Comparison of ENCODE assay signal across 34 mouse cellular contexts in genomic region chr4:141463472-141463871, GRCm38 (mm10). TPM values are rescaled to one million over a fixed set of nuclear protein-coding genes. Genes with fewer than 3 reads are reported as not detected.
DNase-seq lines count a peak whose midpoint lies in the region; ATAC-seq and TF ChIP-seq lines count a peak whose summit lies in the region.
"Had no signal": no experiment of that assay in that cellular context is flagged by ENCODE, and none has a peak within 500 bp of the region (broad histone marks: within the 10 kb centered on the region; RNA-seq: fewer than 3 reads in every experiment).

No protein-coding gene starts in this region.

- no peaks in the 10 kb centered on the region for H3K27me3 ChIP-seq in kidney, embryonic 15.5 days
- H3K27me3 ChIP-seq in liver, adult 2 months (ENCODE audit: control insufficient read depth, insufficient read depth, low read length), result no peaks in the 10 kb centered on the region
- no peaks in the 10 kb centered on the region for H3K27me3 ChIP-seq in liver, embryonic 11.5 days (replicated peaks; ENCODE audit: control insufficient read depth, insufficient read depth, low read length)
- no peaks in the 10 kb centered on the region for H3K27me3 ChIP-seq in intestine, postnatal 0 days (replicated peaks; ENCODE audit: control insufficient read depth, insufficient read depth, low read length)
- H3K27me3 ChIP-seq: embryonic facial prominence, embryonic 15.5 days; forebrain, embryonic 13.5 days; heart, embryonic 12.5 days; limb, embryonic 15.5 days; midbrain, embryonic 12.5 days; Patski had no signal

- no peaks in the 10 kb centered on the region for H3K9me3 ChIP-seq in kidney, embryonic 15.5 days (replicated peaks)
- no peaks in the 10 kb centered on the region for H3K9me3 ChIP-seq in liver, embryonic 11.5 days (ENCODE audit: control insufficient read depth, low read length)
- no peaks in the 10 kb centered on the region for H3K9me3 ChIP-seq in intestine, postnatal 0 days (ENCODE audit: control insufficient read depth)
- H3K9me3 ChIP-seq: embryonic facial prominence, embryonic 10.5 days; embryonic facial prominence, embryonic 15.5 days; forebrain, embryonic 13.5 days; heart, embryonic 12.5 days; limb, embryonic 10.5 days; limb, embryonic 15.5 days; midbrain, embryonic 12.5 days had no signal

- H3K9ac ChIP-seq in kidney, embryonic 15.5 days, result no peak overlapping the region
- no peak overlapping the region for H3K9ac ChIP-seq in liver, adult 2 months (ENCODE audit: low read depth, low read length)
- no peak overlapping the region for H3K9ac ChIP-seq in liver, embryonic 11.5 days (ENCODE audit: low read depth, low read length)
- H3K9ac ChIP-seq in intestine, postnatal 0 days (ENCODE audit: low read depth, low read length), result no peak overlapping the region
- H3K9ac ChIP-seq: embryonic facial prominence, embryonic 15.5 days; forebrain, embryonic 13.5 days; heart, embryonic 12.5 days; hindbrain, embryonic 14.5 days; limb, embryonic 15.5 days; midbrain, embryonic 12.5 days had no signal

- H3K4me3 ChIP-seq in kidney, embryonic 15.5 days (replicated peaks), result no peak overlapping the region
- H3K4me3 ChIP-seq in liver, adult 2 months (ENCODE audit: insufficient read depth, low read depth, low read length), result no peak overlapping the region
- no peak overlapping the region for H3K4me3 ChIP-seq in liver, embryonic 11.5 days (ENCODE audit: low read depth, low read length)
- no peak overlapping the region for H3K4me3 ChIP-seq in intestine, postnatal 0 days (ENCODE audit: low read depth, low read length)
- H3K4me3 ChIP-seq: embryonic facial prominence, embryonic 10.5 days; embryonic facial prominence, embryonic 15.5 days; forebrain, embryonic 13.5 days; heart, adult 2 months; heart, embryonic 12.5 days; limb, embryonic 10.5 days; limb, embryonic 15.5 days; midbrain, embryonic 12.5 days had no signal

- no peak for ATAC-seq in kidney, embryonic 15.5 days (replicated peaks; ENCODE audit: low FRiP score)
- ATAC-seq in liver, embryonic 11.5 days (replicated peaks; ENCODE audit: low FRiP score), result no peak
- no peak for ATAC-seq in intestine, postnatal 0 days
- ATAC-seq: forebrain, embryonic 13.5 days; Patski had no signal

- TF ChIP-seq POLR2A in liver, adult 2 months (IDR thresholded peaks at IDR 0.05; ENCODE audit: extremely low read depth, insufficient read depth, low read length), result no peak

- H3K79me2 ChIP-seq in liver, adult 2 months (ENCODE audit: control insufficient read depth, insufficient read depth, low read length), result no peaks in the 10 kb centered on the region

- H3K4me2 ChIP-seq in kidney, embryonic 15.5 days, result no peak overlapping the region
- no peak overlapping the region for H3K4me2 ChIP-seq in liver, embryonic 11.5 days
- H3K4me2 ChIP-seq in intestine, postnatal 0 days (replicated peaks; ENCODE audit: low read depth), result no peak overlapping the region
- H3K4me2 ChIP-seq: embryonic facial prominence, embryonic 15.5 days; forebrain, embryonic 13.5 days; heart, embryonic 12.5 days; hindbrain, embryonic 14.5 days; limb, embryonic 15.5 days; midbrain, embryonic 12.5 days had no signal

- TF ChIP-seq CTCF in liver, adult 2 months (IDR thresholded peaks at IDR 0.05; ENCODE audit: low read depth, low read length), result no peak
- TF ChIP-seq CTCF in intestine, postnatal 0 days (IDR thresholded peaks at IDR 0.05; ENCODE audit: low read depth), result no peak

- 77% methylated on average over 14 of the region's 14 CpGs for WGBS in kidney, embryonic 15.5 days
- WGBS in liver, adult 2 months, result 39% methylated on average over 14 of the region's 14 CpGs
- 70% methylated on average over 14 of the region's 14 CpGs for WGBS in liver, embryonic 11.5 days
- 69% methylated on average over 14 of the region's 14 CpGs for WGBS in intestine, postnatal 0 days

- peaks cover 8% of the 10 kb centered on the region for H3K4me1 ChIP-seq in kidney, embryonic 15.5 days
- H3K4me1 ChIP-seq in liver, adult 2 months (ENCODE audit: control insufficient read depth, insufficient read depth, low read length), result peaks cover 2% of the 10 kb centered on the region; the same call in 1 of the 2 replicates
- peaks cover 5% of the 10 kb centered on the region for H3K4me1 ChIP-seq in liver, embryonic 11.5 days (replicated peaks; ENCODE audit: control insufficient read depth, insufficient read depth, low read length)
- H3K4me1 ChIP-seq in intestine, postnatal 0 days (replicated peaks; ENCODE audit: control insufficient read depth, insufficient read depth, low read length), result no peaks in the 10 kb centered on the region

- H3K36me3 ChIP-seq in kidney, embryonic 15.5 days, result peaks cover 81% of the 10 kb centered on the region
- H3K36me3 ChIP-seq in liver, adult 2 months (ENCODE audit: control insufficient read depth, insufficient read depth, low read length), result peaks cover 18% of the 10 kb centered on the region
- H3K36me3 ChIP-seq in liver, embryonic 11.5 days (ENCODE audit: control insufficient read depth, insufficient read depth, low read length), result peaks cover 65% of the 10 kb centered on the region
- H3K36me3 ChIP-seq in intestine, postnatal 0 days (ENCODE audit: control insufficient read depth, insufficient read depth), result peaks cover 74% of the 10 kb centered on the region

- DNase-seq in kidney, adult 11 months, result peak; percentile 65
- peak; percentile 59 for DNase-seq in liver, adult 2 months (ENCODE audit: extremely low read depth, low read depth, low spot score)
- no peak for DNase-seq in liver, embryonic 11.5 days (ENCODE audit: low spot score)
- DNase-seq in kidney, postnatal 36 days, result peak; percentile 72 to 81
- no peak for DNase-seq in right cerebral cortex, postnatal 36 days (ENCODE audit: low spot score in 2 of 2)
- DNase-seq: adrenal gland, postnatal 10 days; cerebellum, adult 8-10 months; cerebellum, postnatal 25 days; gastrocnemius, postnatal 36 days; heart, adult 2 months; lung, postnatal 36 days; thymus, postnatal 14 days had no signal

- H3K27ac ChIP-seq in kidney, embryonic 15.5 days, result no peak overlapping the region
- H3K27ac ChIP-seq in liver, adult 2 months (replicated peaks; ENCODE audit: insufficient read depth, low read depth, low read length), result no peak overlapping the region
- H3K27ac ChIP-seq in liver, embryonic 11.5 days (ENCODE audit: low read depth, low read length), result no peak overlapping the region
- H3K27ac ChIP-seq in intestine, postnatal 0 days (ENCODE audit: low read depth, low read length), result no peak overlapping the region
- H3K27ac ChIP-seq: embryonic facial prominence, embryonic 10.5 days; embryonic facial prominence, embryonic 15.5 days; forebrain, embryonic 13.5 days; heart, adult 2 months; hindbrain, embryonic 14.5 days; kidney, postnatal 0 days; limb, embryonic 10.5 days; limb, embryonic 15.5 days; midbrain, embryonic 12.5 days had no signal

RNA-seq across cellular contexts. Expression of gene Zbtb17, which starts 19.0 kb away (rescaled TPM):
- polyA plus RNA-seq in kidney, embryonic 15.5 days (2015; fragmentation: Nextera tagmentation; extraction: Ambion mirVana), result 39.8 and 40.4 TPM in 2 replicates
- 7.3 and 8.5 TPM in 2 replicates for total RNA-seq in liver, adult 2 months (2014; rRNA removed)
- polyA plus RNA-seq in liver, adult 2 months (2012; rRNA removed), result 12.8 and 16.8 TPM in 2 replicates
- polyA plus RNA-seq in liver, embryonic 11.5 days (2014; fragmentation: Nextera tagmentation; extraction: Ambion mirVana), result 24.3 and 26.4 TPM in 2 replicates
- polyA plus RNA-seq in intestine, postnatal 0 days (2015; fragmentation: Nextera tagmentation; extraction: Ambion mirVana), result 9.7 and 9.8 TPM in 2 replicates

RNA-seq across cellular contexts. Expression of gene Srarp, which starts 27.6 kb away (rescaled TPM):
- polyA plus RNA-seq in kidney, embryonic 15.5 days (2015; fragmentation: Nextera tagmentation; extraction: Ambion mirVana), result not detected in 2 replicates
- not detected in 2 replicates for total RNA-seq in liver, adult 2 months (2014; rRNA removed)
- polyA plus RNA-seq in liver, adult 2 months (2012; rRNA removed), result not detected in 2 replicates
- polyA plus RNA-seq in liver, embryonic 11.5 days (2014; fragmentation: Nextera tagmentation; extraction: Ambion mirVana), result not detected in 2 replicates
- polyA plus RNA-seq in intestine, postnatal 0 days (2015; fragmentation: Nextera tagmentation; extraction: Ambion mirVana), result not detected in 2 replicates
- total RNA-seq: adrenal gland, postnatal 10 days; hematopoietic stem cell, adult 5-6 weeks; megakaryocyte, adult 5-6 weeks; MEL had no signal
- polyA plus RNA-seq: embryonic facial prominence, embryonic 10.5 days; embryonic facial prominence, embryonic 15.5 days; forebrain, embryonic 13.5 days; heart, embryonic 12.5 days; heart, postnatal 0 days; limb, embryonic 10.5 days; limb, embryonic 15.5 days; liver, embryonic 16.5 days; lung, embryonic 16.5 days; small intestine, adult 2 months; stomach, embryonic 14.5 days had no signal

RNA-seq across cellular contexts. Expression of gene Hspb7, which starts 42.9 kb away (rescaled TPM):
- polyA plus RNA-seq in kidney, embryonic 15.5 days (2015; fragmentation: Nextera tagmentation; extraction: Ambion mirVana), result 1.0 and 1.1 TPM in 2 replicates
- total RNA-seq in liver, adult 2 months (2014; rRNA removed), result 0.07 and 0.09 TPM in 2 replicates
- 0.02 TPM in 1 of 2 replicates, not detected in the other for polyA plus RNA-seq in liver, adult 2 months (2012; rRNA removed)
- polyA plus RNA-seq in liver, embryonic 11.5 days (2014; fragmentation: Nextera tagmentation; extraction: Ambion mirVana), result 0.42 and 1.2 TPM in 2 replicates
- polyA plus RNA-seq in intestine, postnatal 0 days (2015; fragmentation: Nextera tagmentation; extraction: Ambion mirVana), result 4.7 and 8.0 TPM in 2 replicates
- total RNA-seq: megakaryocyte, adult 5-6 weeks; MEL had no signal
- polyA plus RNA-seq: embryonic facial prominence, embryonic 10.5 days; forebrain, embryonic 13.5 days had no signal

RNA-seq across cellular contexts. Expression of gene Clcnkb, which starts 47.7 kb away (rescaled TPM):
- polyA plus RNA-seq in kidney, embryonic 15.5 days (2015; fragmentation: Nextera tagmentation; extraction: Ambion mirVana), result 19.5 and 19.8 TPM in 2 replicates
- total RNA-seq in liver, adult 2 months (2014; rRNA removed), result not detected in 2 replicates
- polyA plus RNA-seq in liver, adult 2 months (2012; rRNA removed), result not detected in 2 replicates
- not detected in 2 replicates for polyA plus RNA-seq in liver, embryonic 11.5 days (2014; fragmentation: Nextera tagmentation; extraction: Ambion mirVana)
- polyA plus RNA-seq in intestine, postnatal 0 days (2015; fragmentation: Nextera tagmentation; extraction: Ambion mirVana), result not detected in 2 replicates
- total RNA-seq: adrenal gland, postnatal 10 days; hematopoietic stem cell, adult 5-6 weeks; left cerebral cortex, postnatal 10 days; megakaryocyte, adult 5-6 weeks; MEL had no signal
- polyA plus RNA-seq: embryonic facial prominence, embryonic 15.5 days; forebrain, embryonic 13.5 days; hindbrain, embryonic 14.5 days; limb, embryonic 10.5 days; limb, embryonic 15.5 days; liver, embryonic 16.5 days; midbrain, embryonic 12.5 days; neural tube, embryonic 14.5 days; small intestine, adult 2 months; stomach, embryonic 14.5 days had no signal

Comparison
In these comparisons a context has a peak if more than half of its experiments do, and no peak if none do; other contexts are left out.
1. DNase-seq: peak in kidney, adult 11 months (single experiment), liver, adult 2 months (single experiment) and kidney, postnatal 36 days (2 of 2); none in liver, embryonic 11.5 days (single experiment) and right cerebral cortex, postnatal 36 days (0 of 2).